Mouse (Mus musculus) embryonic facial prominence, embryonic 14.5 days (tissue): ENCODE results near the gene Rusc2. TPM values are rescaled to one million over a fixed set of nuclear protein-coding genes. Genes with fewer than 3 reads are reported as not detected.
A peak's percentile ranks its signal among the peaks of the same experiment; 100 is the strongest.

ENCODE experiments used
- ATAC-seq: fragments of 200-750 bp; cut with Nextera tagmentation; 2 replicates; pipeline ENCODE4 v1.8.0; 2017; ENCODE audit warnings: low read depth, moderate number of reproducible peaks, moderate TSS enrichment
- DNase-seq: peaks from one replicate; pipeline ENCODE4 v3.0.0-alpha.2; 2015; ENCODE audit warnings: low spot score
- H3K27ac ChIP-seq: fragments of 300-500 bp; sonication (generic); replicated peaks from 2 replicates; pipeline ENCODE4 v1.5.1; 2014; ENCODE audit warnings: low read depth, mild to moderate bottlenecking, low read length, moderate library complexity
- H3K27me3 ChIP-seq: fragments of 300-500 bp; sonication (generic); replicated peaks from 2 replicates; pipeline ENCODE4 v1.6.1; 2014; ENCODE audit warnings: low read length; ENCODE audit not compliant: control insufficient read depth, insufficient read depth
- H3K36me3 ChIP-seq: fragments of 300-500 bp; sonication (generic); 2 replicates; pipeline ENCODE4 v1.6.1; 2014; ENCODE audit warnings: low read length, mixed read lengths; ENCODE audit not compliant: control insufficient read depth, insufficient read depth
- H3K4me1 ChIP-seq: fragments of 300-500 bp; sonication (generic); 2 replicates; pipeline ENCODE4 v1.6.1; 2014; ENCODE audit warnings: antibody characterized with exemption, low read length; ENCODE audit not compliant: control insufficient read depth, insufficient read depth
- H3K4me2 ChIP-seq: fragments of 300-500 bp; sonication (generic); 2 replicates; pipeline ENCODE4 v1.6.1; 2014; ENCODE audit warnings: low read depth, mild to moderate bottlenecking, low read length, moderate library complexity, mixed read lengths
- H3K4me3 ChIP-seq: fragments of 300-500 bp; sonication (generic); 2 replicates; pipeline ENCODE4 v1.5.1; 2014; ENCODE audit warnings: low read depth, mild to moderate bottlenecking, low read length
- H3K9ac ChIP-seq: fragments of 300-500 bp; sonication (generic); 2 replicates; pipeline ENCODE4 v1.6.1; 2014; ENCODE audit warnings: low read depth, mild to moderate bottlenecking, low read length, moderate library complexity, mixed read lengths
- H3K9me3 ChIP-seq: fragments of 300-500 bp; sonication (generic); 2 replicates; pipeline ENCODE4 v1.6.1; 2016; ENCODE audit warnings: low read length; ENCODE audit not compliant: control insufficient read depth
- WGBS: fragments of 180-500 bp; shearing (Covaris S2); extraction: QIAGEN DNeasy Blood & Tissue Kit; methylation state at CpG from one replicate; pipeline ENCODE4 v1.1.7; 2014; 5-methylcytosine and 5-hydroxymethylcytosine counted together
- polyA plus RNA-seq: library from polyadenylated mRNA; unstranded; fragments of >200 nt; fragmentation: Nextera tagmentation; extraction: Ambion mirVana; gene quantifications from 2 replicates; pipeline ENCODE4 v1.2.1, GENCODE M21; 2014

Rusc2 gene
- polyA plus RNA-seq, 1 experiment from 2014 or later = 11.5 TPM

DNA sequence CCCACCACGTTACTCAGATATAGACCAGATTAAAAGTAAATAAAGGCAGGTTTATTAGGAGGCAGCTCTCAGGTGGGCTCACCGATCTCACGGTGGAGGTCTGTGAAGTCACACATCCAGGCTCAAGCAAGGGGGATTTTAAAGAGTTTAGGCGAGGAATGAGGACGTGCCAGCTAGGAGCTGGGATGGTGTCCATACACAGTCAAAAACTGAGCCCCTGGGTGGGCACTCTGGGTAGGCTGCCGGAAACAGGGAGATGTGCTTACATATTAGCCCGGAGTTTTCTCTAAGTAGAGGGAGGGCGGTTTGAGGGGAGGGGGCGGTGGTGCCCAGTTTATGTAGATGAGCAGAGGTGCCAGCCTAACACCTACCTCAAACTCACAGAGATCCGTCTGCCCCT, 828 bp upstream of the Rusc2 start:
- no peak for DNase-seq
- H3K4me1 ChIP-seq = peaks cover 20% of the 10 kb centered on the region; the same call in 1 of the 2 replicates
- 53% methylated on average over 10 of the region's 10 CpGs for WGBS
- peak overlapping the region; percentile 88 for H3K9ac ChIP-seq
- H3K27me3 ChIP-seq = no peaks in the 10 kb centered on the region; the same call in 1 of the 2 replicates
- no peaks in the 10 kb centered on the region for H3K9me3 ChIP-seq
- ATAC-seq = no peak
- no peaks in the 10 kb centered on the region for H3K36me3 ChIP-seq
- no peak overlapping the region for H3K27ac ChIP-seq
- H3K4me2 ChIP-seq = peak overlapping the region; percentile 90
- H3K4me3 ChIP-seq = peak overlapping the region; percentile 70

DNA sequence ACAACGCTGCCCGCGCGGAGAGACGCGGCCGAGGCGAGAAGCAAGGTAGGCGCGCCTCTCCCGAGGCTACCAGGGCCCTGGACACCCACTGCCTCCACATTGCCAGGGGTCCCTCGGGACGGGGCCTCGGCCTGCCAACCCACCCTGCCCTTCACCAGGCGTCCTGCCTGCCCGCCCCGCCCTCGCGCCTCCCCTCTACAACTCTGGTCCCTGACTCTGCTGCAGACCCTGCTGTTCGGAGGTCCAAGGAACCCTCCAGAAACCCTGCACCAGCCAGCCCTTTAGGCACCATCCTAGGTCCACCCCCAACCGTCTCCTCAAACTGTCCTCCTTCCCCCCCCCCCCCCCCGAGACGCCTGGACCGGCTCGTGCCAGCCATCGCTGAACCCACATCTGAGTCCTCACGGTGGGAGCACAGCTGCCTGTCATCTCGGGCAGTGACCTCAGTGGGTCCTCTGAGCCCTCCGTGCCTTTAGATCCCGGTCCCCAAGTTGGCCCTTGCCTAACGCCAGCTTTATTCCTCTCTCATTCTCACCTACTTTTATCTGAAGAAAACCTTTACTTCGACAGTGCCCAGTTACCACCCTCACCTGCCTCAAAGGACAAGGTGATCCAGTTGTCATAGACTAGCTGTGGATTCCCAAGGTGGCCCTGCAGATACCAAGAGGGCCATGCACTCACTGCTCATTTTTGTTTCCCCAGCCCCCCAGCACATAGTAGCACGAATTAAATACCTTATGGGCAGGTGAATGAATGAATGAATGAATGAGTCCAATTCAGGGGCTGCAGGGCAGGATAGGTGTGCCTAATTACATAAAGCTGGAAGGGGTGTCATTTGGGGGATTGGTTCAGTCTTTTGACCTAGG, 609 bp downstream of the Rusc2 start:
- peak overlapping the region; percentile 88 for H3K9ac ChIP-seq
- H3K27me3 ChIP-seq = no peaks in the 10 kb centered on the region; the same call in 1 of the 2 replicates
- no peaks in the 10 kb centered on the region for H3K36me3 ChIP-seq
- DNase-seq (no peak), ATAC-seq (peak; percentile 66)
- H3K4me1 ChIP-seq = peaks cover 20% of the 10 kb centered on the region; the same call in 1 of the 2 replicates
- no peaks in the 10 kb centered on the region for H3K9me3 ChIP-seq
- H3K4me2 ChIP-seq = peak overlapping the region; percentile 90
- peak overlapping the region; percentile 70 for H3K4me3 ChIP-seq
- peak overlapping the region; percentile 55; the same call in 1 of the 2 replicates for H3K27ac ChIP-seq
- 21% methylated on average over 7 of the region's 33 CpGs for WGBS

DNA sequence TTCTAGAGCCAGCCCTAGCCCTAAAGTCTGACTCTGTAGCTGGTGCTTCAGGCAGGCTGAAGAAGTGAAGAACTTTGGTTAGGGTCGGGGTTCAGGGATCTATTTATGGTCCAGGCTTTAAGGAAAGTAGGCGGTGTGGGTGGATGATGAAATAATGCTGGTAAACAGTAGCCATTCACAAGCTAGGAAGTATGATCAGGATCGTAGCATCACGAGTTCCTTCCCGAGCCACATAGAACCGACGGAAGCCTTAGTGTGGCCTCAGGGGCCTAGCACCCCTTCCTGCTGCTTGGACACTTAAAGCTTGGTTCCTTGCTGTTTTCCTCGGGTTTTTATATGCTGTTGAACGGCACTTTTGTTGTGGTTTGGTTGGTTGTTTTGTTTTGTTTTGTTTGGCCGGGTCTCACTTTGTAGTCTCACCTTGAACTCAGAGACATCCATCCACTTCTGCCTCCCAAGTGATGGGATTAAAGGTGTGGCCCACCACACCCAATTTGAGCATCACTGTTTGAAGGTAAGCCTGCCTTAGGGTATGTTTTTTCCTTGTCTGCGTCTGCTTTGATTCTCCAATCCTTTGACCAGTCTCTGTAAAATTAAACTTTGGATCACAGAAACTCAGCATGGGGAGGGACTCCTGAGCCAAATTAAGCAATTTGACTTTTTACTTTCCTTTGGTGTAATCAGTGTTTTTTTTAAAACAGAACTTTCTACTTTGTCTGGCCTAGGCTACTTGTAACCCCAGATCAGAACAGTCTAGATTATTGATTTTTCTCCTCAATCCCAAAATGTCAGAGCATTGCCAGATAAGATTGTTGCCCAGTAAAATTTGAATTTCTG, 1.7 kb downstream of the Rusc2 start:
- peak overlapping the region; percentile 1; the same call in 1 of the 2 replicates for H3K4me3 ChIP-seq
- peaks cover 20% of the 10 kb centered on the region; the same call in 1 of the 2 replicates for H3K4me1 ChIP-seq
- H3K9me3 ChIP-seq = no peaks in the 10 kb centered on the region
- no peak overlapping the region for H3K9ac ChIP-seq
- DNase-seq (no peak), ATAC-seq (no peak)
- H3K36me3 ChIP-seq = no peaks in the 10 kb centered on the region
- WGBS = 70% methylated on average over 11 of the region's 11 CpGs
- H3K27ac ChIP-seq = no peak overlapping the region
- peak overlapping the region; percentile 90 for H3K4me2 ChIP-seq
- H3K27me3 ChIP-seq = no peaks in the 10 kb centered on the region; the same call in 1 of the 2 replicates

DNA sequence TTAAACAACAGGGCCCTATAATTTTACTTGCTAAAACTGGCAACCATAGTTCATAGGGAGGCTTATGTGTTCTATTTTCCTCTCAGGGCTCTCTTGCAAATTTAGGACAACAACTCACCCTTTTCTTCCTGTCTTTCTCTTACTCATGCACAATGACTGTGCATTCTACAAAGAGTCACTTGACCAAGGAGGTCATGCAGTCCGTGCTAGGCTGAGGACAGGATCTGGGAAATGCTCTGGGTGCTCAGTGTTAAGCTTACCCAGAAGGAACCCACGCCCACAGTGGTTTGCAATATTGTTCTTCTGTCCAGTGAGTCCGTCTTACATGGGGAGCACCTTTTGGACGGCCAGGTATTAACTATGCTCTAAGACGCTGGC, 2.3 kb downstream of the Rusc2 start:
- Histone ChIP-seq H3K36me3 (no peaks in the 10 kb centered on the region), H3K4me2 (no peak overlapping the region), H3K9me3 (no peaks in the 10 kb centered on the region), H3K4me3 (no peak overlapping the region), H3K9ac (no peak overlapping the region), H3K4me1 (peaks cover 20% of the 10 kb centered on the region; the same call in 1 of the 2 replicates), H3K27me3 (no peaks in the 10 kb centered on the region; the same call in 1 of the 2 replicates), H3K27ac (no peak overlapping the region)
- ATAC-seq (no peak), DNase-seq (no peak)
- 89% methylated on average over 5 of the region's 5 CpGs for WGBS

GRCm38 (mm10) chr4:43384541-43384940, 2.8 kb downstream of the Rusc2 start:
- H3K9ac ChIP-seq = no peak overlapping the region
- H3K27ac ChIP-seq = no peak overlapping the region
- peaks cover 20% of the 10 kb centered on the region; the same call in 1 of the 2 replicates for H3K4me1 ChIP-seq
- 78% methylated on average over 3 of the region's 3 CpGs for WGBS
- ATAC-seq (no peak), DNase-seq (no peak)
- H3K9me3 ChIP-seq = no peaks in the 10 kb centered on the region
- no peak overlapping the region for H3K4me3 ChIP-seq
- H3K27me3 ChIP-seq = no peaks in the 10 kb centered on the region; the same call in 1 of the 2 replicates
- H3K36me3 ChIP-seq = no peaks in the 10 kb centered on the region
- H3K4me2 ChIP-seq = no peak overlapping the region

GRCm38 (mm10) chr4:43386932-43387331, 5.2 kb downstream of the Rusc2 start:
- Histone ChIP-seq H3K4me2 (no peak overlapping the region), H3K27ac (no peak overlapping the region), H3K27me3 (no peaks in the 10 kb centered on the region), H3K36me3 (no peaks in the 10 kb centered on the region), H3K4me1 (peaks cover 13% of the 10 kb centered on the region), H3K4me3 (no peak overlapping the region), H3K9ac (no peak overlapping the region), H3K9me3 (no peaks in the 10 kb centered on the region)
- DNase-seq (no peak), ATAC-seq (no peak)

DNA sequence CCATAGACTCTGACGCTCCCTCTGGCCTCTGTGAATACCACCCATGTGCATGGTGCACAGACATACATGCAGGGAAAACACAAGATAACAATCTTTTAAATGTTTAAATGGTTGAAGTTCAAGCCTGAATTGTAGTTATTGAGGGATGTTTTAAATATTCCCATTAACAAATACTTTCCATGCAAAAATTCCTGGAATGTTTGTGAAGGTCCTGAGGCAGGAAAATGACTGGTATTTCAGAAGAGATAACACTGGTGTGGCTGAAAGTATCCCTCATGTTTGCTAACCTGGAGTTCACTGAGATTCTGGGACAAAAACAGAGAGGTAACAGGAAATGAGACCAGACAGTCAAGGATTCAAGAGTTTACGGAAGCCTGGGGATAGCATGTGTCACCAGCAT, 7.6 kb downstream of the Rusc2 start:
- Histone ChIP-seq H3K4me1 (peaks cover 5% of the 10 kb centered on the region), H3K4me2 (no peak overlapping the region), H3K4me3 (no peak overlapping the region), H3K27ac (no peak overlapping the region), H3K9ac (no peak overlapping the region), H3K27me3 (no peaks in the 10 kb centered on the region), H3K9me3 (no peaks in the 10 kb centered on the region), H3K36me3 (no peaks in the 10 kb centered on the region)
- DNase-seq = no peak
- 80% methylated on average over 2 of the region's 2 CpGs for WGBS
- ATAC-seq = no peak

DNA sequence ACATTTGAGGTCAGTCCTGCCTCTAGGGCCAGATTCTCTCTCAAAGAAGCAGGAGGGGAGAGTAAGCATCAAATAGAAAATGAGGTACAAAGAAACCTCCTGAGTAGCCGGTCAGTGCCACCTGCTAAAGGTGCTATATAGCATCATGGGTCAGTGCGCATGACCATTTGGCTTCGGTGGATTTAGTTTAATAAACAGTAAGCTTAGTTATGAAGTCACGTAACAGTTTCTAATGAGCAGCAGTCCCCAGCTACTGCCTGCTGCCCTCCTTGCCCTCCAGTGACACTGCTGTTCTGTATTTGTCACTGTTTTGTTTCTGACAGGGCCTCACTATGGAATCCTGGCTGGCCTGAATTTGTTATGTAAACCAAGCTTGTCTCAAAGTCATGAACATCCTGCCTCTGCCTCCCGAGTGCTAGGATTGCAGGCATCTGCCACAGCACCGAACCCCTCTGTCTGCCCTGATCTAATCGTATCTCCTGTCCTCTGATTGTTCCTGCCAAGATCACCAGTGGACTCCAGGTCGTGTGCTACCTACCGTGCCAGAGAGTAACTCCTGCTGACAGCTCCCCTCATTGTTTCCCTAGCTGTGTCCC, 8.2 kb downstream of the Rusc2 start:
- H3K27me3 ChIP-seq = no peaks in the 10 kb centered on the region
- H3K36me3 ChIP-seq = no peaks in the 10 kb centered on the region
- WGBS = 66% methylated on average over 9 of the region's 9 CpGs
- H3K4me1 ChIP-seq = peaks cover 7% of the 10 kb centered on the region
- ATAC-seq = no peak
- DNase-seq = no peak
- H3K9ac ChIP-seq = no peak overlapping the region
- no peaks in the 10 kb centered on the region for H3K9me3 ChIP-seq
- H3K4me2 ChIP-seq = no peak overlapping the region
- no peak overlapping the region for H3K27ac ChIP-seq
- no peak overlapping the region for H3K4me3 ChIP-seq
